Mouse (Mus musculus): ENCODE results near the gene Agps.

Agps gene

DNA sequence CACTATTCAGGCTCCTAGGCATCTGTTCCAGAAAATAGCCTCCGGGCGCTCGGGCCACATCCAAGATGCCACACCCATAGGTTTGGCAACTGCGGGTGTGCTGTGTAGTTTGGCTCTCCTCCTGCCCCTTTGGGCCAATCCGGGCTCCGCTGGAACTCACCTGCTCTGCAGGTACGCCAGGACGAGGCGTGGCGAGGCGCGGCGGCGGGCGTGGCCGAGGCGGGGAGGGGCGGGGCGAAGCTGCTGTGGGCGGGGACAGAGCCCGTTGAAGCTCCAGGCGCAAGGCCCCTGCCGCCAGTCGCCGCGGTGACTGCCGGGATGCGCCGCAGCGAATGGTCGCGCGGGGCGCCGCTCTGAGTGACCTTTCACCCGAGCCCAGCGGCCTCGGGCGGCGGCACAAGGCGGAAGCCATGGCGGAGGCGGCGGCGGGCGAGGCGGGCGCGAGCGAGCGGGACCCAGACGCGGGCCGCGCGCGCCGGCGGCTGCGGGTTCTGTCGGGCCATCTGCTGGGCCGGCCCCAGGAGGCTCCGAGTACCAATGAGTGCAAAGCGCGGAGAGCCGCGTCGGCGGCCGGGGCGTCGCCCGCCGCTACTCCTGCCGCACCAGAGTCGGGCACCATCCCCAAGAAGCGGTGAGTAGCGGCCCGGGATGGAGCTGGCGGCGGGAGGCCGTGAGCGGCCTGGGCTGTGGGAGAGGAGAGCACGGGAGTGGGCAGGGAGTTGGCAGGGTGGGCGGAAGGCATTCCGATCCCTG lies at the start of gene Agps:
Agps (plus strand) TSS at position 297 of the 753 bp plus-strand sequence.
- DNase-seq, result peak; percentile 80

DNA sequence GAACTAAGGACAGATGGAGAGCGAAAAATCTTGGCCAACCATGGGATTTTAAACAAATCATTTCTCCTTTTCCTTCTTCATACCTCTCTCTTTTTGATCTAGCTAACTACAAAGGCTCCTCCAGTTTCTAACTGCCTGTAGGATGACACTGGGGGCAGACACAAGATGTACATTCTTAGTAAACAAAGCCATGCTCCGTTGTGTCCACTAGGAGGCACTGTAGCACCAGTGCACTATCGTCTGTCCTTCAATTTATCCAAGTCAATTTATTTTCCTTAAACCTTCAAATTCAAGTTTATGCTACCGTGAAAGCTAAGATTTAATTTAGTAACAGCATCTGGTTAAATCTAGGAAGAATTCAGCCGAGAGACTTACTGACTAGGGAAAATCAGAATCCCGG lies 45.9 kb upstream of the Agps start:
- DNase-seq, result peak; percentile 21

DNA sequence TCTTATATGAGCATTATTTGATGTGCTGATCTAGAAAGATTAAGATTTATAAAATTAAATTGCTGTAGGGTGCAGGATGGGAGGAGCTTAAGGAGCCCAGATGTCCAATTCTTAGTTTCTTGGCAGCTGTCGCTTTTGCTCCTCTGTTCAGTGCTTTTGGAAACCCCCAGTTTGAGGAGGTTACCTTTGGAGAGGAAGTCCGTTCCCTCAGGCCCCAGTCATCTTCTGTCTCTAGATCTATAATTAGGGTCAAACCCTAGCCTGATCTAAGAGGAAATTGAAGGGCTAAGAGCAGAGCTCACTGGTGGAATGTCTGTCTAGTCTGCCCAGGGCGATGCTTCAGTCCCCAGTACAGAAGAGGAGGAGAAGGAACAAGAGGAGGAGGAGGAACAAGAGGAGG lies 43.5 kb upstream of the Agps start:
- no peak for DNase-seq

DNA sequence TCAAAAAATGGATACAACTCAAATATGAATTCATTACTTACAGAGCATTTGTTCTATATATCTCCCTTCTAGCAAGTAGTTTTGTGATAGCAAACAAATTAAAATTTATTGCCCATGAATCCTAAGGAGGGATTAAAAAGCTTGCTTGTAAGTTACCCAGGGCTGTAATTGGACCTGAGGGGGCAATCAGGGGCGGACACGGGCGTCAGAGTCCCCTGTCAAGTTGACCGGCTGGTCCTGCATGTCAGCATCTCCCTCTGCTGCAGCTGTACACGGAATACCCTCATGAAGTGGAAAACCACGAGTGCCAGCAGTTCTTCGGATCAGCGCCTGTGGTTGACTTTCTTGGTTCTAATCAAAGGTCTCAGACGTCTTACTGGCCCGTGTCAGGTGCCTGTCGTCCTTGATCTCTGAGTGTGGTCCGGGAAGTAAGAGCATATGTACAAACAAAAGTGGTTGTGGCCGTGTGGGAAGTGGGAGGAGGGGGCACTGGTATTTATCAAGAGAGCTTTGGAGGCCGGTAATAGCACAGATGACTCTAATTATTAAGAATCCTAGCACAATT lies 41.9 kb upstream of the Agps start:
- DNase-seq, result no peak

DNA sequence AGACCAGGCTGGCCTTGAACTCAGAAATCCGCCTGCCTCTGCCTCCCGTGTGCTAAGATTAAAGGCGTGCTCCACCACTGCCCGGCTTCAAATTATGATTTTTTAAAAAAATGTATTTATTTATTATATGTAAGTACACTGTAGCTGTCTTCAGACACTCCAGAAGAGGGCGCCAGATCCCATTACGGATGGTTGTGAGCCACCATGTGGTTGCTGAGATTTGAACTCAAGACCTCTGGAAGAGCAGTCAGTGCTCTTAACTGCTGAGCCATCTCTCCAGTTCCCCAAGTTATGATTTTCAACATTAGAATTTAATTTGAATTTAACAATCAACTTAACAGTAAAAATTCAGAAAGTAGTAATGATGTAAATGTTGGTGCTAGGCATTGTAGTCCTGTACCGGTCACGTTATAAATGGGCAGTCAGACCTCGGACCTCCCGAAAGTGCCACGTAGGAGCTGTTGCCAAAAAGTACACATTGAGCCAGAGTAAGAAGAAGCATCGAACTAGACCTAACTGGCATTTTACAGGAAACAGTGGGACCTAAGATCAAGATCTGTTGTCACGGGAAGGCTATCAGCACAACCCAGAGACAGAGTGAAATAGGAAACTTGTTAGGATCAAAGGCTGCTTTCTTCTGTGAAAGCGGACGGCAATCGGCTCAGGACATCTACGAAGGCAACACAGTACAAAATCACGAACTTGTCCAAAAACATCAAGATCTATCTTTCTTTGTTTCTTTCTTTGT lies 40.2 kb upstream of the Agps start:
- DNase-seq, result no peak

DNA sequence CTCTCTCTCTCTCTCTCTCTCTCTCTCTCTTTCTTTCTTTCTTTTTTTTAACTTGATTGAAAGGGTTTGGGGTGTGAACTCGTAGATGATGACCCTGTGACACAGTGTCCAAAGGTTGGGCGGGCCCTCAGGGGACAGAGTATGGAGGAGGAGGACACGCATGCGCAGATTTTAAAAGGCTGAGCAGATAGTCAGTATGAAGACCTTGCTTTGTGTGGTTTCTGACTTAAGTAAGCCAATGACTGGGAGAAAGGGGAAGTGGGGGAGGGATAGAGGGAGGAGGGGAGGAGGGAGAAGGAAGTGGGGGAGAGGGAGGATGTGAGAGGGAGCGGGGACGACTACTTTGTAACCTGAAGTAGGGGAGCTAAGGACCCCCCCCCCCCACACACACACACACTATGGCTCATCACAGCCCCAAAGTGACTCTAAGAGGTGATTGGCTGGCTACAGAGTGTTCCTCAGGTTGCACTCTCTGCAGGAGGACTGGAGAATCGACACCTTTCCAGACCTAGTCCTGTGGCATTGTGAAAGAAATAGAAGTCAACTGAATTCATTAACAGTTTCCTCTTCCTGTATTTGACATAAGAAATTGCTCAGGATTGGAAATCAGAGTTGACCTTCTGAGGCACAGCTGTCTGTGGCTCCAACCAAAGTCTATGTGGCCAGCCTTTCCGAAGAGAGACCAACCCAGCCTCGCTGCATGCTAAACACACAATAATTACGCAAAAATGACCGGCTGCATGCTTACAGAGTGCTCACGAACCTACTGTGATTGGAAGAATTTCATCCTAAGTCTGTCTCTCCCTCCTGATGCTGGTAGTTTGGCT lies 39.4 kb upstream of the Agps start:
- peak; percentile 15 for DNase-seq

DNA sequence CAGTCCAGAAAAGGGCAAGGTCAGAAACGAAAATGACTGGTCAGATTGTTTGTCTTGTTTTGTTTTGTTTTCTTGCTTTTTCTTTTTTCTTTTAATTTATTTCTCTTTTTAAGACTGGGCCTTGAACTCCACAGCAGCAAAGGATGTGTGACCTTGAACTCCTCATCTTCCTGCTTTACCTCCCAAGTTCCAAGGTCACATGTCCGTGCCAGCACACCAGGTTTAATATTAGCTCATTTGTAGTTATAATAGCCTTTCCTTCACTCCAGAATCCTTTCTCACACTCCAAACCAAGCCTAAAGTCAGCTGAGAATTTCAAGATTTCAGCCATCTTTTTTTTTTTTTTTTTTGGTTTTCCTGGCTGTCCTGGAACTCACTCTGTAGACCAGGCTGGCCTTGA lies 35.8 kb upstream of the Agps start:
- DNase-seq, result no peak

DNA sequence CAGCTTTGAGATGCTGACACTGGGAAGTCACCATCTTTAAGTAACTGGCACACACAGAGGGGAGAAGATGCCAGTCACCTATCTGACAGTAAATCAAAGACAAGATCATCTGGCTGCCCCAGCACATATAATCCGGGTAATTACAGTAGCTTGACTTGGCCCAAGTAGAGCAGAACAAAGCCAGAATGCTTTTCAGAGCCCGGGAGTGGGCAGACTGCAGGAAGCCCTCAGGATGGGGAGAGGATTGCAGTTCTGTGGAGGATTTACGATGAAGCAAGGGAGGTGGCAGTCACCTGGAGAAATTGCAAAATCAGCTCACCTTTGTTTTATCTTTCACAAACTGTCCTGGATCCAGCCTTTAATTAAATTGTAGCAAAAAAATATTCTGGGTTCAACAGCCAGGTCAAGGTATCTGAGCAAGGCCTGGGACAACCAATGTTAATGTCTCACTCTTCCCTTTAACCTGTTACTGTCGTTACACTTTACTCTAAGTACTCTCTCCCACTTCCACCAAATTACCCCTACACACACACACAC lies 33.5 kb upstream of the Agps start:
- DNase-seq, result no peak

DNA sequence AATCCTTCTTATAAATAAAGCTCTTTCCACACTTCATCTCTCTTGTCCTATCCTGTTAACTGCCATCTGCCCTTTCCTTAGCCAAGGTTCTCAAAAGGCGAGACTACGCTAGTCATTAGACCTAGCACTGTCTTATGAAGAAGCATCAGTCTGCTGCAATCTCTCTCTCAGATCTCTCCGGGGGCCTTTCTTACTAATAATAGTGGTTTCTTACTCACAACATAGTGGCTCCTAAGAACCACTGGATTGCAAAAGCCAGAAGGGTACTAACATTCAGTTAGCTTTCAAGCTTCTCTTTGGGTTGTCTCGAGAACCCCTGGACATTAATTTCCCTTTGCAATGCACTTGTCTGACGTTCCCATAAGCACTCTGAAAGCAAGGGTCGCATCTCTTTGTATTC lies 26.2 kb upstream of the Agps start:
- DNase-seq, result no peak

DNA sequence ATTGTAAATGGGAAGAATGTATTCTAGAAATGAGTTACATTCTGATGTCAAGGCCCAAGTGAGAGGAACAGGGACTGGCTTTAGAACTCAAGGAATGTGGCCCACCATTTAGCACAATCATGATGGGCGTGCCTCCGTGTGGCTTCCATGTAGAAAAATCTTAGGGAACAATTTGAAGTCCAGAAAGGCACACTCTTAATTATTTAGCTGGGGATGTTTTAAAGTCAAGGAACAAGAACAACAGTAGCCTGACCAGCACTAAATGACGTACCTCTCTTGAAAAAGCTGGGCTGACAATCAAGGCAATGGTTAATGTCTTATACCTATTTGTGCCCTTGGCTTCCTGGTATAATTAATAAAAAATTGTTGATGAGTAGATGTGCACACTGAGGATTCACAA lies 25.1 kb upstream of the Agps start:
- DNase-seq, result no peak

DNA sequence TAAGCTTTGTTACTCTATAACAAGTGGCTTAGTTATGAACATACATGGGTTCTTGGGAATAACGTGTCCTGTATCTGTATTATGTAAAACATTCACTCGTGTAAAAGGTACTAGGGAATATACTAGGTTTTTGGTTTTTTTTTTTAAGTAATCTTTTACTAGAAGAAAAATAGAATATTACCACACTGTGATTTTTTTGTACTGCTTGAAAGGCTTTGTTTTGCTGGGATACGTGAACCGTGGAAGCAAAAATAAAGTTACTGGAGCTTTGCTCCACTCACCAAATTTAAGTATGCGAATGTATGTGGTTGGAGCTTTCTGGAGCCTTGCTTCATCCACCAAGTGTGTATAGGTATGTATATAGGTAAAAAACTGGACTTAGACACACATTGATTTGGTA lies 24.5 kb upstream of the Agps start:
- DNase-seq, result no peak

DNA sequence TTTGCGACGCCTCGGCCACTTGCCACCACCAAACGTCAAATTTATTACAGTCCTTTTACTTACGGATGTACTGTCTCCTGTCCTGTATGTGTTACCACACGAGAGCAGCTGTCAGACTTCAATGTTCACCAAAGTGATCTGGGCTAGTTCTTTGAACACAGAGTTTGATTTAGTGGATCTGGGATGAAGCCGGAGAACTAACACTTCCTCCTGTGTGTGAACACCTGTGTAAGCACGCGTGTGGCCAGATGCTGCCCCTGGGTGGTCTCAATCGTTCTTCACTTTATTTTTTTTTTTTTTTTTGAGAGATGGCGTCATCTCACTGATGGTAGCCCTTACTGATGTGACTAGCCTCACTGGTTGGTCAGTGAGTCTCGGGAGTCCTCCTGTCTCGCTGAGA lies 17.1 kb upstream of the Agps start:
- no peak for DNase-seq

DNA sequence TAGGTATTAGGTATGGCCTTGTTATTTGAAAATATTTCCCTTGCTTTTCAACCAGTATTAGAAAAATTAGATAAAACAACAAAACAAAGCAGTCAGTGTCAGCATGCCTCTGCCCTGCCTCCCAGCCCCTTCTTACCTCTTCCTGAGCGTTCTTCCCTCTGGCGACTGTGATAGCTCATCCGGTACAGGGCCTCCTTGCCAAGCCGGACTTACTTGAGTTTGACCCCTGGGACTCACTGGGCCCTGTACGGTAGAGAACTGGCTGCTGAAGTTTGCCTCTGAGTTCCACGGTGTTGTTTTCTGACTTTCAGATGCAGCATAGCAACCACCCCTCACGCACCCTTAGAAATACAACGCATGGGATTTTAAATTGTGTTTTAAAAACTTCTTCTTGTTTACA lies 16.5 kb upstream of the Agps start:
- no peak for DNase-seq

DNA sequence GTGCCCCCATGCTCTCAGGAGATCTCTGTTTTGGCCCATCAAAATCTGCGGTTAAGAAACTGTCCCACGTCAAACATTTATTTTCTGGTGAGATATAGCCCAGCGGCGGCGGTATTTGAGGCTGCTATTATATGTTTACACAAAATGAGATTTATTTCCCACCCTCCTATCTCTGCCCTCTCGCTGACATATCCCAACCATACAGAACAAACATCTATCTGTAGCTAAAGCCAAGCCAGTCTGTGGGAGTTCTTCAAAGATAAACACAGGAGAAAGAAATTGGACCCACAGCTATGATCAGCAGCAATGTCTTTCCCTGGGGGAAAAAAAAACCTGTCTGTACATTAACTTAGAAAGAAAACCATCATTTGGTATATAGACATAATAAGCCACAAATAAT lies 15.3 kb upstream of the Agps start:
- DNase-seq, result no peak

DNA sequence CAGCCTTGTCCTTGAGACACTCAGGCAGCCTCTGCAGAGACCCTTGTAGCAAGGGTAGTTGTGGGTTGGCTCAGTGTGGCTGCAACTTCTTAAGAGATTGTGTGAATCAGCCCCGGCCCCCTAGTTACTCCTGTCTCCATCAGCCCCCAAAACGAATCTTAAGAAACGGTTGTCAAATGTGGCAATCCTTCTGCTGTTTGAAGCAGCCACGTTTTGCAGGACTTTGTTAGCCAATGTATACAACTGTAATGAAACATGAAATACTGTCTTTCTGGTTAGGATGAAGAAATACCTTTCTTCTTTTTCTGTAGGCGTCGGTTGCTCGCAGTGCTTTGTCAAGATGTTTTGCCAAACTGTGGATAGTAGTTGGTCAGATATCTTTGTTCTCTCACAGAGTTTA lies 13.3 kb upstream of the Agps start:
- DNase-seq, result no peak

DNA sequence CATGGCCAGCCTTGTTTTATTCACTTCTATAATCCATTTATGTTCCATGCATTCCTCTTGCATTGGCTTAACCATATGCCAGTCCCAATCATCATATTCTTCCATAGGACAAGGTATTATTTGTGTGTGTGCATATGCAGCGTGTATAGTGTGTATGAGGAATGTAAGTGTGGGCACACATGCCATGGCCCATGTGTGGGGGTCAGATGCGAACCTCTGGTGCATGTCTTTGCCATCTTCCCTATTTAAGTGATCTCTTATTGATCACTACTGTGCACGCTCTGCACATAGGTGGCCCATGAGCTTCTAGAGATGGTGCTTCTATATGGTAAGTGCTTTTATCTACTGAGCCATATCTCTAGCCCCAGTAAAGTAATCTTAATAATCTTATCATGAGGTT lies 12.2 kb upstream of the Agps start:
- no peak for DNase-seq

DNA sequence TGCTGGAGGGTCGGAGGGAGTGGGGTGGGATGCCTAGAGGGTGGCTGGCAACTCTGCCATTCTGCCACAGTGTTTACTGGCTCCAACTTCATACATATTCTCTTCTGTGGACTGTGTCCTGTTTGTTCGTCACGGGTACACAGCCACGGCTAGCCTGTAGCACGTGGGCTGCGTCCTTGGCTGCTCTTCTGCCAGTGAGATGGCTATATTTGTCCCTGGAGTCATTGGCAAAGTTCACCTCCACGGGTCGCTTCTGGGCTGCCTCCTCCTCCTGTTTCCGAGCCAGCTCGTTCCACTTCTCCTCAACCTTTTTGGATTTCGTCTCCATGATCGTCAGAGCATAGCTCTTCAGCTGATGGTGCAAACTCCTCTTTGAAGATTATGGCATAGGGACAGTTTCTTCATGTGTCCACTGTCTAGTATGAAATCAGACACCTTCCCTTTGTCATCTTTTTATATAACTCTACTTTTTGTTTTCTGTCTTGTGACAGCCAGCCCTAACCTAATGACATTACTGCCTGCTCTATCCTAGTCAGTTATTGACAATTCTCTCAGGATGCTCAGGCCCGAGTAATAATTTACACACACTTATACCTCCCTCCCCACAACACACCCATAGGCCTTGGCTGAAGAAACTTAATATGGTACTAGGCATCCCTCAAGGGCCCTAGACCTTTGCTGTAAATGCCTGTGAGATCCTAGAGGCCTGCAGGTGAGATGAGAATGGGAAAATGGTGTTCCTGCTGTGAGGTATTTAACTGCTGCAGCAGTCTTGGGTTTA lies 9.8 kb upstream of the Agps start:
- no peak for DNase-seq

DNA sequence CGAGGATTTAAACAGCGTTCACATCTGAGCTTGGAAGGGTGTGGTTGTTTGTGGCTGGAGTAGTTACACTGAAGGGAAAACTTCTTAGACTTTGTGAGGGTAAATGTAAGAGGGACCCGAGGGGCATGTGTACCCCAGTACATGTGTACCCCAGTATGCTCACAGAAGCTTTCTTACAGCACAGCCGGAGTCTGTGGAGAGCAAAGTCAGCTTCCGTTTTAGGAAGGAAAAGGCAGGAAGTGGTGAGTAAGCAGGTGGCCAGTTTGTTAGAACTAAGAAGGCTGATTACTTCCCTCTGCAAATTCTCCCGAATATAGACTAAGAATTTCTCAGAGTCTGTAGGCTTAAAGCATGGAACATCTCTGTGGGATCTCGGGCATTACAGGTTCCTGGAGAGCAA lies 8.2 kb upstream of the Agps start:
- DNase-seq, result no peak

DNA sequence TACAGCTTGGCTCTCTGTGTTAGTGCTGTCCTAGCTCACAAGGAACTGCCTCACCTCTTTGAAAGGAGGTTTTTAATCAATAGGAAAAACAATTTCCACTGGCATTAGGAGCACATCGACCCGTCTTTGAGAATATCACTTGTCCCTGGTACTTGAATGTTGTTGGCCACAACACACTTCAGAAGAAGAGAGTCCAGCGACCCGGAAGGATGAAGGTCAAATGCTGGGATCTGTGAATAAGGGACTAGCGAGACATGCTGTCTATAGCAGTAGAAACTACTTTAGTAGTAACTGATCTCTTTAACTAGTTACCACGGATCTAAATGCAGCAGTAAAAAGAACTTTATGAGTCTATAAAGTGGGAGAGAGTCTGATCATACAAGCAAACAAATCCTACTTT lies 7.8 kb upstream of the Agps start:
- DNase-seq, result no peak

DNA sequence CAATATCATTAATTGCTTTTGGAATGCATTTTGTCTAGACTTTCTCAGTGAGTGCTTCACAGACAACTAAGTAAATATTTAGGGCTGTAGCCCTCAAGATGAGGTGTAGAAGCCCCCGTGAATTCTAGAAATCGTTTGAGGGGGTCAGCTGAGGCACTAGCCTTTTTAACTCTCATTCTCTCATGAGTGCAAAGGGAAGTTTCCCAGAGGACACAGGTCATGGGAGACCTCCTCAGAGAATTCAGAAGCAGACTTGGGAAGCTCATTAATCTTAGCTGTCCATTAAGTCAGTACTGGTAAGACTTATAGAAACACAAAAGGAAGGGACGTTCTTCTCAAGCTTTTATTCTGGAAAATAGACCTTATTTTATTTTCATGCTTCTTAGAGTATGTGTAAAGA lies 7.1 kb upstream of the Agps start:
- DNase-seq, result no peak

DNA sequence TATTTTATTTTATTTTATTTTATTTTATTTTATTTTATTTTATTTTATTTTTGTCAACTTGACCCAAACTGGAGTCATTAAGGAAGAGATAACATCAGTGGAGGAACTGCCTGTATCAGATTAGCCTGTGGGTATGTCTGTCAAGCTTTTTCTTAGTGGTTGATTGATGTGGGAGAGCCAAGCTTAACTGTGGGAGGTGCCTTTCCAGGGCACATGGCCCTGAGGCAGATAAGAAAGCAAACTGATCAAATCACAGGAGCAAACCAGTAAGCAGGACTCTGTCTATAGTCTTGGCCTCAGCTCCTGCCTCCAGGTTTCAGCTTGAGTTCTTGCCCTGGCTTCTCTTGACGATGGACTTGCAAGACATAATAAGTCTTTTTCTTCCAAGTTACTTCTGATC lies 6.4 kb upstream of the Agps start:
- DNase-seq, result no peak

DNA sequence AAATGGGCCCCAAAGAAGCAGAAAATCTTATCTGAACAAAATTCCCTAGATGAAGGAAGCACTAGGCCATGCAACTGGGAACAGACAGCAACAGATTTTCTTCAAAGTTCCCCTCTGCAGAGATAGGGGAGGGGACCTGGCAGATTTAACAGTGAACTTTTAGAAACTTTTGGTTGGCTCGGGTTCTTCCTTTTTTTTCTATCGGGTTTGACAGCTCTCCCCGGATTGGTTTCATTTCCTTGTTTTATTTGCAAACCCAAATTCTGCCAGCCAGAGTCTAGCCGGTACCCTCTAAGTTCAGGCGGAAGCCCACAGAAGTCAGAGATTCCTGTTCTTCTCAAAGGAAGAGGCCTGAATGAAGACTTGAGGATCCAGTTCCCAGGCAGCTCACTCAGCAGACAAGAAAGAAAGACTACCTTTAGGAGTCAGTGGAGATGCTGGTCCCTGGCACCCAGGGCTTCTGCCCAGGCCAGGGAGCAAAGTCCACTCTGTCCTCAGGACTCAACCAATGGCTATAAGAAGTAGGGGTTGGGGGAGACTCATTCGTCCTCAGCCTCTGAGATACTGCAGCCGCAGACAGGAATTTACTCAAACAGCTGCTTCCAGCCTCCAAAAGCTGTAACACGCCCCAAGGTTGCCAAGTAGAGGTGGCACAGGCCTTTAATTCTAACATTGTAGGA lies 2.9 kb upstream of the Agps start:
- DNase-seq, result no peak

Measured in right cerebral cortex, postnatal 14 days (tissue).